Mouse (Mus musculus): ENCODE results near the gene Gpr39. TPM values are rescaled to one million over a fixed set of nuclear protein-coding genes. Genes with fewer than 3 reads are reported as not detected.
"Not testable (repeated sequence)": the region's sequence is repeated elsewhere in the genome, so short reads cannot be mapped to it uniquely, and the experiment has no call there.

Gene Gpr39
- 0.11 TPM in 1 of 2 replicates, not detected in the other for polyA plus RNA-seq (2015; fragmentation: Nextera tagmentation; extraction: Ambion mirVana)

DNA sequence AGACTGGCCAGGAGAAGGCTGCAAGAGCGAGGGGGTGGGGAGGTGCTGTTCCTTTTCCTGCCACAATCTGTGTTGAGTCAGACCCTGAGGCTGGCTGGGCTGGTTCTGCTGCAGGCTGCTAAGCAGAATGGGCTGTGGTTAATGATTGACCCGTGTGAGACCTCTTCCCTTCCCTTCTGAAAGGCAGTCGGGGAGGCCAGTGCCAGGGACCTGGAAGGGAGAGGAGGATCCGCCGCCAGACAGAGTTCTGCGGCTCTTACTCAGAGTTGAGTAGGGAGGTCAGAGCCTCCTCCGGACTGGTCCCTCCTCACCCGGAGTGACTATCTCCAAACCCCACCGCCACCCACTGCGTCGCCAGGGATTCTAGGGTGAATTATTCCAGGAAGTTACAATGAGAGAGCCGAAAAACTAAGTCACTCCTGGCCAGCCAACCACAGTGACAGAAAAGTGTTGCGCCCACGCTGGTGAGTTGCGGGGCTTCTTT, at the start of gene Gpr39:
Gene Gpr39, plus strand, starts transcription at position 206 of the 484 bp plus-strand sequence.
- Histone ChIP-seq H3K27ac (no peak within 1 kb of the TSS), H3K9me3 (no peaks in the 10 kb centered on the region), H3K4me3 (no peak within 1 kb of the TSS), H3K4me2 (no peak within 1 kb of the TSS), H3K4me1 (no peaks in the 10 kb centered on the region), H3K9ac (no peak within 1 kb of the TSS), H3K36me3 (replicated peaks) (no peaks in the 10 kb centered on the region), H3K27me3 (replicated peaks) (no peaks in the 10 kb centered on the region)
- ATAC-seq (replicated peaks): no peak
- WGBS: 73% methylated on average over 15 of the region's 15 CpGs

DNA sequence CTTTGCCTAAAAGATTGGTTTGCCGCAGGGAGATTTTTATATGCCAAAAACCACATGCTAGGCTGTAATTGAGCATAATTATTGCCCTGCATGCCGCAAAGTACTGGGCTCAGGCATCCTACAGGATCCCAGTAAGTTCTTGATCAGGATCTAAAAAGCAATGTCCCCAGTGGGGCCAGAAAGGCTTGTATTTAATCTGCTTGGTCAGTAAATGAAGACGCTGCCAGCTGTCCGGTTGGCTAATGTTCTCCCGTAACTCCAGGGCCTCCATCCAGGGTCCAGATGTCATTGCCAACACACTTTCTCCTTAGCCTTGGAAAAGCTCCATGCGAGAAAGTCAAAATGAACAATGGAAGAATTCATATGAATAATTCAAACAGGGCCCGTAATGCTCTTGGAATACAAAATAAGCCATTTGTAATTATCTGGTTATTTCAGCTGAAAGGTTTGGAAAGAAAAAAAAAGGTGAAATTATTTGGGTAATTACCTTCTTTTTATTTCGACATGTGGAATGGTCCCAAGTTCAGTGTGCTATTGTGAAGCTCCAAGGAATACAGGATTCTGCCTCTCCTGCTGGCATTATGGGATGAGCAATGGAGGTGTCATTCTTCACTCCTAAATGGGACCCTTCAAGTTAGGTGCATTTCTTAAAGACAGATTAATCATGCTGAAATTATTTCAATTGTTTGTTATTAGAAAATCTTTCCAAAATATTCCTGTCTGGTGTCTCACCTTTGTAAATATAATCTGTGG, 37.1 kb upstream of the Gpr39 start:
- Histone ChIP-seq H3K4me2 (no peak overlapping the region), H3K9ac (no peak overlapping the region), H3K27me3 (replicated peaks) (no peaks in the 10 kb centered on the region), H3K36me3 (replicated peaks) (no peaks in the 10 kb centered on the region), H3K27ac (no peak overlapping the region), H3K9me3 (no peaks in the 10 kb centered on the region), H3K4me3 (no peak overlapping the region), H3K4me1 (peaks cover 4% of the 10 kb centered on the region; the same call in 1 of the 2 replicates)
- no peak for ATAC-seq (replicated peaks)
- 34% methylated on average over 8 of the region's 8 CpGs for WGBS

DNA sequence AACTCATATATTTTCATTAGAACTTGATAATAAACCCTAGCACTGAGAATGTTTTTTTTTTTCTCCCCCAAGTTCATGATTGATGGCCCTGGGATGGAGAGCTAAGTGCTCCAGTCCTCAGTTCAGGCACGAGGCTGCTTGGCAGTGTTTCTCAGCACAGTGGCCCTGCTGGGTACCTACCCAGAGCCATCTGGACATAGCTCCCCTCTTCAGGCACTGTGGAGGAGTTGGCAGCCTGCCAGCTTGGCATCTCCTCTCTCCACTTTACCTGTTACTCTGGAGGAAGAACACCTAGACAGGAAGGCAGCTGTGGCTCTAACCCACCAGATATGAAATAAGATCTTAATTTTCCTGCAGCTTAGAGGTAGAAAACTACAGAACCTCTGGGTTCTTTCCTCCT, 33.2 kb upstream of the Gpr39 start:
- WGBS: 38% methylated on average over 1 of the region's 1 CpGs
- no peaks in the 10 kb centered on the region for H3K27me3 ChIP-seq (replicated peaks)
- no peaks in the 10 kb centered on the region for H3K36me3 ChIP-seq (replicated peaks)
- ATAC-seq (replicated peaks): no peak
- no peak overlapping the region for H3K4me3 ChIP-seq
- H3K9ac ChIP-seq: no peak overlapping the region
- H3K27ac ChIP-seq: no peak overlapping the region
- peaks cover 4% of the 10 kb centered on the region; the same call in 1 of the 2 replicates for H3K4me1 ChIP-seq
- no peaks in the 10 kb centered on the region for H3K9me3 ChIP-seq
- no peak overlapping the region for H3K4me2 ChIP-seq

DNA sequence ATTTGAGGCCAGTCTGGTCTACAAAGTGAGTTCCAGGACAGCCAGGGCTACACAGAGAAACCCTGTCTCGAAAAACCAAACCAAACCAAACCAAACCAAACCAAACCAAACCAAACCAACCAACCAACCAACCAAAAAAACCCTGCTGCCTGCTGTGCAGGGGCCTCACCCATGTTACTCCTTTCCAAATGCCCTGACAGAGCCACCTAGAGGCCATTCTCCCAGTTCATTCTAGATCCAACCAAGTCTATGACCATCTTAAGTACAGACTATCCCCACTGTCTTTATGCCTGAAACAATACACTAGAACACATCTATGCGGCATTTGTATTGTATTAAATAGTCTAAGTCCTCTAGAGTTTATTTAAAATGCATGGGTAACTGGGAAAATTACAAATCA, 30.0 kb upstream of the Gpr39 start:
- not testable (repeated sequence) for H3K27me3 ChIP-seq (replicated peaks); H3K4me1 ChIP-seq; ATAC-seq (replicated peaks); H3K4me3 ChIP-seq; H3K4me2 ChIP-seq; H3K9me3 ChIP-seq; H3K9ac ChIP-seq; H3K27ac ChIP-seq; H3K36me3 ChIP-seq (replicated peaks)
- WGBS: 90% methylated on average over 2 of the region's 2 CpGs

- Histone ChIP-seq H3K36me3 (replicated peaks) (no peaks in the 10 kb centered on the region), H3K4me1 (no peaks in the 10 kb centered on the region), H3K9ac (no peak overlapping the region), H3K4me2 (no peak overlapping the region), H3K4me3 (no peak overlapping the region), H3K9me3 (no peaks in the 10 kb centered on the region), H3K27me3 (replicated peaks) (no peaks in the 10 kb centered on the region), H3K27ac (no peak overlapping the region)
- no peak for ATAC-seq (replicated peaks)
- 95% methylated on average over 4 of the region's 4 CpGs for WGBS
Observed at GRCm38 (mm10) chr1:125648011-125648410, 28.8 kb upstream of the Gpr39 start.

DNA sequence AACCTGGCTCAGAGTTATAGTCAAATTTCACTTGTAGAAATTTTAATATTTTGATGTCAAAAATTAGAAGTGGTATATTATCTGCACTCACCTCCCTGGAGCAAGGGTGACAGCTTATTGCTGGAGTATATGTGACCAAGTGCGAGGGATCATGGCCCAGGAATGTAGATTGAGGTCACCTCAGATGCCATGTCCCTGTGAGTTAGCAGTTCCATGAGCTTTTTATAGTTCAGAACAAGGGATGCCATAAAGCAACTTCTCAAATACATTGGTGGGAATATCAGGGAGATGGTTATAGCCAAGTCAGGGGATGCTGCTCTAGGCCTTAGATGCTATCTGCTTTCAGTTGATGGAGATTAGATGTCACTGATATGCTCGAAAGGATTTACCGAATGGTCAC, 27.7 kb upstream of the Gpr39 start:
- no peak for ATAC-seq (replicated peaks)
- no peaks in the 10 kb centered on the region for H3K27me3 ChIP-seq (replicated peaks)
- no peak overlapping the region for H3K27ac ChIP-seq
- H3K9ac ChIP-seq: no peak overlapping the region
- H3K4me3 ChIP-seq: no peak overlapping the region
- 86% methylated on average over 3 of the region's 3 CpGs for WGBS
- H3K4me2 ChIP-seq: no peak overlapping the region
- H3K36me3 ChIP-seq (replicated peaks): no peaks in the 10 kb centered on the region
- H3K4me1 ChIP-seq: no peaks in the 10 kb centered on the region
- no peaks in the 10 kb centered on the region for H3K9me3 ChIP-seq

DNA sequence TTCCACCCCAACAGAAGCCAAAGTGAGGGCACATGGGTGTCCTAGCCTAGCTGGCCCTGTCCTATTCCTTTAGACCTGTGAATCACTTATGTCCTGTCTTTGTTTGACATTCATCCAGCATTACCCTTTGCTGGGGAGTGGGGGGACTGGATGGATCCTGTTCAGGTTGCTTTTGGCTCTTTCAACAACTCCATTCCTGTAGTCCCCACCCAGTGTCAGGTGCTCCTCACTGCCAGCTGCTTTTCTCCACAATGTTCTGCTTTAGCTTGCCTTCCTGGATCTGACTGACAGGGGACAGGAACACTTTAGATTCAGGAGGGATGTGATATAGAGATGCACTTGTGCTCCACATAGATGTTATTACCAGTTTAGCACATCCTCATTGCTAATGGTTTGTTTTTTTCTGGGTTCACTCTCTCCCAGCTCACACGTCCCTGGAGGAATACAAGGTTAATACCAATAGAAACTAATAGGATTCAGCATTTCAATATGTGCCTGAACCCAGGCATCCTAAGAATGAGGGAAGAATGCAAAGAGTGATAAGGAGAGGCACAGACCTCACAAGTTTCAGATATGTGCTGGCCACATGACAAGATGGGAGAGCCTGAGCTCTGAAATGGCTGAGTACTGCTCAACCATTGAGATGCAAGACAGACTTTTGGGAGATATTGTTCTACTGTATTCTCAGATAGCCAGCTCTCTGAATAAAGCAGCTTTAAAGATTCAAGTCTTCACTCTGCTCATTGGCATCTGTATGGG, 23.8 kb upstream of the Gpr39 start:
- 74% methylated on average over 1 of the region's 1 CpGs for WGBS
- Histone ChIP-seq H3K4me1 (no peaks in the 10 kb centered on the region), H3K9ac (no peak overlapping the region), H3K9me3 (no peaks in the 10 kb centered on the region), H3K4me3 (no peak overlapping the region), H3K36me3 (replicated peaks) (no peaks in the 10 kb centered on the region), H3K4me2 (no peak overlapping the region), H3K27ac (no peak overlapping the region), H3K27me3 (replicated peaks) (no peaks in the 10 kb centered on the region)
- ATAC-seq (replicated peaks): no peak

GRCm38 (mm10) chr1:125657416-125657815, 19.4 kb upstream of the Gpr39 start:
- Histone ChIP-seq H3K4me3 (no peak overlapping the region), H3K27me3 (replicated peaks) (no peaks in the 10 kb centered on the region), H3K4me1 (no peaks in the 10 kb centered on the region), H3K27ac (no peak overlapping the region), H3K36me3 (replicated peaks) (no peaks in the 10 kb centered on the region), H3K4me2 (no peak overlapping the region), H3K9me3 (no peaks in the 10 kb centered on the region), H3K9ac (no peak overlapping the region)
- ATAC-seq (replicated peaks): no peak
- WGBS: 87% methylated on average over 5 of the region's 5 CpGs

- Histone ChIP-seq H3K4me2 (no peak overlapping the region), H3K27me3 (replicated peaks) (no peaks in the 10 kb centered on the region), H3K27ac (no peak overlapping the region), H3K9ac (no peak overlapping the region), H3K4me3 (no peak overlapping the region), H3K4me1 (no peaks in the 10 kb centered on the region), H3K36me3 (replicated peaks) (no peaks in the 10 kb centered on the region), H3K9me3 (no peaks in the 10 kb centered on the region)
- WGBS: 85% methylated on average over 4 of the region's 4 CpGs
- no peak for ATAC-seq (replicated peaks)
Observed at GRCm38 (mm10) chr1:125660151-125660550, 16.6 kb upstream of the Gpr39 start.

- 95% methylated on average over 4 of the region's 4 CpGs for WGBS
- no peaks in the 10 kb centered on the region for H3K9me3 ChIP-seq
- no peak overlapping the region for H3K9ac ChIP-seq
- H3K27ac ChIP-seq: no peak overlapping the region
- no peak for ATAC-seq (replicated peaks)
- H3K4me1 ChIP-seq: no peaks in the 10 kb centered on the region
- H3K27me3 ChIP-seq (replicated peaks): no peaks in the 10 kb centered on the region
- H3K4me2 ChIP-seq: no peak overlapping the region
- H3K4me3 ChIP-seq: no peak overlapping the region
- H3K36me3 ChIP-seq (replicated peaks): no peaks in the 10 kb centered on the region
Observed at GRCm38 (mm10) chr1:125660901-125661300, 15.9 kb upstream of the Gpr39 start.

GRCm38 (mm10) chr1:125662058-125662457, 14.7 kb upstream of the Gpr39 start:
- H3K9ac ChIP-seq: no peak overlapping the region
- WGBS: 85% methylated on average over 2 of the region's 2 CpGs

DNA sequence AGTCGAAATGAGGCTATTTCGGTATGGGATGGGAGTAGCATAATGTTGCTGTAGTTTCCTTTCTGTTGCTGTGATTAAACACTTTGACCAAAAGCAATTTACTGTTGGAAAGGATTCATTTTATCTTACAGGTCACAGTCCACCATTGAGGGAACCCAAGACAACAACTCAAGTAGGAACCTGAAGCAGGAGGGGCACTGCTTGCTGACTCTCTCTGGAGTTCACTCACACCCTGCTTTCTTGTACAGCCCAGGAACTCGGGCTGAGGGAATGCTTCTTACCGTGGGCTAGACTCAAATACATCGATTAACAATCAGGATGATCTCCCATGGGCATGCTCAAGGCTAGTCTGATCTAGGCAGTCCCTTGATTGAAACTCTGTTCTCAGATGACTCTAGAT, 14.1 kb upstream of the Gpr39 start:
- no peaks in the 10 kb centered on the region for H3K9me3 ChIP-seq
- no peaks in the 10 kb centered on the region for H3K27me3 ChIP-seq (replicated peaks)
- no peaks in the 10 kb centered on the region for H3K4me1 ChIP-seq
- no peak overlapping the region for H3K4me3 ChIP-seq
- no peak overlapping the region for H3K4me2 ChIP-seq
- H3K9ac ChIP-seq: no peak overlapping the region
- no peak for ATAC-seq (replicated peaks)
- 83% methylated on average over 5 of the region's 5 CpGs for WGBS
- H3K27ac ChIP-seq: no peak overlapping the region
- H3K36me3 ChIP-seq (replicated peaks): no peaks in the 10 kb centered on the region

More at GRCm38 (mm10) chr1:125662058-125662457, 14.7 kb upstream of the Gpr39 start:
- no peaks in the 10 kb centered on the region for H3K36me3 ChIP-seq (replicated peaks)
- H3K27ac ChIP-seq: no peak overlapping the region
- no peak overlapping the region for H3K4me3 ChIP-seq
- no peaks in the 10 kb centered on the region for H3K4me1 ChIP-seq
- H3K9me3 ChIP-seq: no peaks in the 10 kb centered on the region
- no peak for ATAC-seq (replicated peaks)
- no peak overlapping the region for H3K4me2 ChIP-seq
- no peaks in the 10 kb centered on the region for H3K27me3 ChIP-seq (replicated peaks)

All from midbrain, embryonic 15.5 days (tissue).